Mouse (Mus musculus): ENCODE measurements around the gene Sncg.

- TF ChIP-seq ZNF384 (IDR thresholded peaks at IDR 0.05; ENCODE audit: low read depth, low read length) (no peak), CTCF (conservative IDR thresholded peaks at IDR 0.05 in 1 of 2, IDR thresholded peaks at IDR 0.05 in 1 of 2; ENCODE audit: low read depth in 2 of 2, low read length in 2 of 2) (no peak), POLR2A (IDR thresholded peaks at IDR 0.05; ENCODE audit: low read depth, low read length) (no peak), PAX5 (IDR thresholded peaks at IDR 0.05; ENCODE audit: low read length) (no peak), EP300 (IDR thresholded peaks at IDR 0.05; ENCODE audit: low read length) (no peak), TBP (conservative IDR thresholded peaks at IDR 0.05; ENCODE audit: low read depth, low read length) (no peak), JUND (conservative IDR thresholded peaks at IDR 0.05; ENCODE audit: low read depth, low read length) (no peak), NRF1 (IDR thresholded peaks at IDR 0.05; ENCODE audit: low read depth, low read length) (no peak), UBTF (IDR thresholded peaks at IDR 0.05; ENCODE audit: low read depth, low read length) (no peak), IRF4 (IDR thresholded peaks at IDR 0.05; ENCODE audit: low read depth, low read length) (no peak), MAX (IDR thresholded peaks at IDR 0.05; ENCODE audit: low read length) (no peak)
Measured at GRCm38 (mm10) chr14:34363490-34364253, 10.9 kb downstream of the Sncg start.
